16 mouse cellular contexts compared by ENCODE assay signal in genomic region chr13:82586335-82586734, GRCm38 (mm10).
"Had no signal": no experiment of that assay in that cellular context is flagged by ENCODE, and none has a peak within 500 bp of the region (broad histone marks: within the 10 kb centered on the region; RNA-seq: fewer than 3 reads in every experiment).

No protein-coding gene starts in this region.

- DNase-seq: cerebellum, adult 9-10 months; cerebellum, adult 9-11 months; cerebellum, postnatal 25 days; cerebellum, postnatal 36 days; embryo, embryonic 11 days; gastrocnemius, adult 2 months; gastrocnemius, postnatal 14 days; gastrocnemius, postnatal 25 days; gastrocnemius, postnatal 36 days; heart, adult 11 months; heart, adult 2 months had no signal

- ATAC-seq: forebrain, embryonic 13.5 days; forebrain, embryonic 14.5 days; forebrain, embryonic 15.5 days; forebrain, embryonic 16.5 days; forebrain, postnatal 0 days had no signal
